Mouse (Mus musculus): ENCODE results near the gene Fuk. TPM values are rescaled to one million over a fixed set of nuclear protein-coding genes. Genes with fewer than 3 reads are reported as not detected.
A peak's percentile ranks its signal among the peaks of the same experiment; 100 is the strongest.
"Not testable (repeated sequence)": the region's sequence is repeated elsewhere in the genome, so short reads cannot be mapped to it uniquely, and the experiment has no call there.

Fuk gene
- polyA plus RNA-seq, 1 experiment from 2014 or later, result 4.5 TPM

DNA sequence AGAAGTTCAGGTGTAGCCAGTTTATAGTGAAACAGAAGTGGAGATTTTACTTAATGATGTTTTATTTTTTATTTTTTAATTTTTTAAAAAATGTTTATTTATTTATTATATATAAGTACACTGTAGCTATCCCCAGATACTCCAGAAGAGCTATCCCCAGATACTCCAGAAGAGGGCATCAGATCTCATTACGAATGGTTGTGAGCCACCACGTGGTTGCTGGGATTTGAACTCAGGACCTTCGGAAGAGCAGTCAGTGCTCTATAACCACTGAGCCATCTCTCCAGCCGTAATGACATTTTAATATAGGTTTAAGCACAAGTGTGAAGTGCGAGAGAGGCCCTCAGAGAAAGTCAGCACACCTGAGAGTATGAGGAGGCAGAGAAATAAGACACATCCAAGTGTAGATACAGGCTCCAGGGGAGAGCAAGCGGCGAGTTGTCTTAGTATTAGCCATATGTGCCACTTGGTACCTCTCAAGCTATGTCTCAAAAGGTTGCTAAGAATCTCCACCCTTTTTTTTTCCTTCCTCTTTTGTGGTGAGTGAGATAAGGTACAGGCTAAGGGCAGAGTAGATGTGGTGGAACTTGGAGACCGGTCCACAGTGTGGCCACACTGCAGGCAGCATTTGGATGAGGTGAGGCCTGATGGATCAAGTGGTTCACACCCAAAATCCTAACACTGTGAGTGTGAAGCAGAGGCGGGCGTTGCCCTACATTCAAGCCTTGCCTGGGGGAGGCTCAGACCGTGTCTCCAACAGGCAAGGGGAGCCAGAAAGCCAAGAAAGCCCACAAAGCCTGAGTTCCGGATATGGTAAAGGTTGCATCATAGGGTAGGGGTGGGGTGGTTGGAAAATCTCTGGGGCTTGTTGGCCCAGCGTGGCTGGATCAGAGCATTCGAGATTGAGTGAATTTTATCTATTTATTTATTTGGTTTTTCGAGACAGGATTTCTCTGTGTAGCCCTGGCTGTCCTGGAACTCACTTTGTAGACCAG, 9.6 kb upstream of the Fuk start:
- Histone ChIP-seq H3K4me3 (ENCODE audit: low read depth, low read length) (no peak overlapping the region), H3K36me3 (ENCODE audit: control insufficient read depth, insufficient read depth, low read length) (no peaks in the 10 kb centered on the region), H3K27ac (ENCODE audit: low read depth, low read length) (no peak overlapping the region), H3K9ac (ENCODE audit: low read depth, low read length) (no peak overlapping the region), H3K9me3 (ENCODE audit: control insufficient read depth, low read length) (no peaks in the 10 kb centered on the region), H3K27me3 (ENCODE audit: control insufficient read depth, insufficient read depth, low read length) (no peaks in the 10 kb centered on the region), H3K4me2 (replicated peaks; ENCODE audit: low read depth, low read length) (no peak overlapping the region), H3K4me1 (replicated peaks; ENCODE audit: control insufficient read depth, insufficient read depth, low read length) (no peaks in the 10 kb centered on the region)
- DNase-seq (ENCODE audit: low spot score) (no peak), ATAC-seq (ENCODE audit: low FRiP score) (no peak)
- 85% methylated on average over 15 of the region's 15 CpGs for WGBS

- not testable (repeated sequence) for H3K4me1 ChIP-seq (replicated peaks; ENCODE audit: control insufficient read depth, insufficient read depth, low read length); H3K27me3 ChIP-seq (ENCODE audit: control insufficient read depth, insufficient read depth, low read length); H3K9ac ChIP-seq (ENCODE audit: low read depth, low read length); ATAC-seq (ENCODE audit: low FRiP score); H3K36me3 ChIP-seq (ENCODE audit: control insufficient read depth, insufficient read depth, low read length); DNase-seq (ENCODE audit: low spot score); H3K4me3 ChIP-seq (ENCODE audit: low read depth, low read length); H3K4me2 ChIP-seq (replicated peaks; ENCODE audit: low read depth, low read length); H3K9me3 ChIP-seq (ENCODE audit: control insufficient read depth, low read length); H3K27ac ChIP-seq (ENCODE audit: low read depth, low read length)
Observed at GRCm38 (mm10) chr8:110909850-110910249, 7.6 kb upstream of the Fuk start.

DNA sequence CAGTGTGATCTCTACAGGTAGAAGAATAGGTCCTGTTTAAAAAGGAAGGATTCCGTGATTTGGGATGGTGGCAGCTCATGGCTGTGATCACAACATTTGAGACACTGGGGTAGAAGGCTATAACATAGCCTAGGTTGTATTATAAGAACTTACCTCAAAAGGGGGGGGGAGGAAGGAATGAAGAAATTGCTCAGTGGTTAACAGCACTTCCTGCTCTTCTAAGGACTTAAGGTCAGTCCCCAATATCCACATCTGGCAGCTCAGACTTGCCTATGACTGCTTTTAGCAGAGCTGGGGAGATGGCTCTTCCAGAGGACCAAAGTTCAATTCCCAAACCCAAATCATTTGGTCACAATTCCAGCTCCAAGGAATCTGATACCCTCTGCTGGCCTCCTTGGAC, 4.4 kb upstream of the Fuk start:
- H3K4me2 ChIP-seq (replicated peaks; ENCODE audit: low read depth, low read length), result no peak overlapping the region
- no peak overlapping the region for H3K9ac ChIP-seq (ENCODE audit: low read depth, low read length)
- H3K9me3 ChIP-seq (ENCODE audit: control insufficient read depth, low read length), result no peaks in the 10 kb centered on the region
- no peaks in the 10 kb centered on the region for H3K36me3 ChIP-seq (ENCODE audit: control insufficient read depth, insufficient read depth, low read length)
- DNase-seq (ENCODE audit: low spot score) (no peak), ATAC-seq (ENCODE audit: low FRiP score) (no peak)
- 86% methylated on average over 1 of the region's 1 CpGs for WGBS
- H3K27ac ChIP-seq (ENCODE audit: low read depth, low read length), result no peak overlapping the region
- no peaks in the 10 kb centered on the region for H3K4me1 ChIP-seq (replicated peaks; ENCODE audit: control insufficient read depth, insufficient read depth, low read length)
- H3K27me3 ChIP-seq (ENCODE audit: control insufficient read depth, insufficient read depth, low read length), result no peaks in the 10 kb centered on the region
- no peak overlapping the region for H3K4me3 ChIP-seq (ENCODE audit: low read depth, low read length)

DNA sequence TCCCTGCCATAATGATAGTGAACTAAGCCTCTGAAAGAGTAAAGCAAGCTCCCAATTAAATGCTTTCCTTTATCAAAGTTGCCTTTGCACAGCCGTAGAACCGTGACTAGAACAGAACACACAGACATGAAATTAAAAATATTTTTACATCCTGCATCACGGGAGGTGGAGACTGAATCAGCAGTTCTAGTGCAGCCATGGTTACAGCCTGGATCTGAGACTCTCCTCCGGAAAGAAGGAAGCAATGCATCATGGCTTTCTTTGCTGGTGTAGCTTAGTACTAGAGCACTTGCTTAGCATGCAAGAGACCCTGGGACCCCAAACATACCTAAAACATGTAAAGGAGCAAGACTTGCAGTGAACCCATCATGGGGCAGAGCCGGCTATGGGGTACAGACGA, 3.1 kb upstream of the Fuk start:
- no peak for DNase-seq (ENCODE audit: low spot score)
- H3K9ac ChIP-seq (ENCODE audit: low read depth, low read length), result no peak overlapping the region
- H3K4me3 ChIP-seq (ENCODE audit: low read depth, low read length), result no peak overlapping the region
- no peak for ATAC-seq (ENCODE audit: low FRiP score)
- no peaks in the 10 kb centered on the region for H3K27me3 ChIP-seq (ENCODE audit: control insufficient read depth, insufficient read depth, low read length)
- WGBS, result 90% methylated on average over 6 of the region's 6 CpGs
- H3K4me2 ChIP-seq (replicated peaks; ENCODE audit: low read depth, low read length), result no peak overlapping the region
- no peaks in the 10 kb centered on the region for H3K4me1 ChIP-seq (replicated peaks; ENCODE audit: control insufficient read depth, insufficient read depth, low read length)
- H3K27ac ChIP-seq (ENCODE audit: low read depth, low read length), result no peak overlapping the region
- no peaks in the 10 kb centered on the region for H3K9me3 ChIP-seq (ENCODE audit: control insufficient read depth, low read length)
- no peaks in the 10 kb centered on the region for H3K36me3 ChIP-seq (ENCODE audit: control insufficient read depth, insufficient read depth, low read length)

DNA sequence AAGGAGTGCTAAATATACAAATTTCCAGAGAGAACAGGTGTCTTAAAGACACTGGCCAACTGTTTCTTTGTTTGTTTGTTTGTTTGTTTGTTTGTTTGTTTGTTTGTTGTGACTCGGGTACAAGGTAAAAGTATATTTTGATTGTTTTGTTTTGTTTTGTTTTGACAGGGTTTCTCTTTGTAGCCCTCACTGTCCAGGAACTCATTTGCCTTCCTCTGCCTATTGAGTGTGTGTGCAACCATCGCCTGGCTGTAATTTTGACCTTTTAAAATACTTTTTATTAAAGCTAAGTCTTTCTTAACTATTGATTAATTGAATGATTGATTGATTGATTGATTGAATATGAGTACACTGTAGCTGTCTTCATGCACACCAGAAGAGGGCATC, 284 bp upstream of the Fuk start:
- ATAC-seq (ENCODE audit: low FRiP score), result 0 out of 2 replicates have a peak, but pooled peaks have one; percentile 12
- 64% methylated on average over 2 of the region's 2 CpGs for WGBS
- no peaks in the 10 kb centered on the region for H3K9me3 ChIP-seq (ENCODE audit: control insufficient read depth, low read length)
- no peaks in the 10 kb centered on the region for H3K4me1 ChIP-seq (replicated peaks; ENCODE audit: control insufficient read depth, insufficient read depth, low read length)
- 0 out of 2 replicates have a peak overlapping the region, but pooled peaks have one; percentile 56 for H3K4me2 ChIP-seq (replicated peaks; ENCODE audit: low read depth, low read length)
- H3K9ac ChIP-seq (ENCODE audit: low read depth, low read length), result no peak overlapping the region
- no peaks in the 10 kb centered on the region for H3K27me3 ChIP-seq (ENCODE audit: control insufficient read depth, insufficient read depth, low read length)
- no peak for DNase-seq (ENCODE audit: low spot score)
- H3K4me3 ChIP-seq (ENCODE audit: low read depth, low read length), result peak overlapping the region; percentile 82
- no peaks in the 10 kb centered on the region for H3K36me3 ChIP-seq (ENCODE audit: control insufficient read depth, insufficient read depth, low read length)
- no peak overlapping the region for H3K27ac ChIP-seq (ENCODE audit: low read depth, low read length)

DNA sequence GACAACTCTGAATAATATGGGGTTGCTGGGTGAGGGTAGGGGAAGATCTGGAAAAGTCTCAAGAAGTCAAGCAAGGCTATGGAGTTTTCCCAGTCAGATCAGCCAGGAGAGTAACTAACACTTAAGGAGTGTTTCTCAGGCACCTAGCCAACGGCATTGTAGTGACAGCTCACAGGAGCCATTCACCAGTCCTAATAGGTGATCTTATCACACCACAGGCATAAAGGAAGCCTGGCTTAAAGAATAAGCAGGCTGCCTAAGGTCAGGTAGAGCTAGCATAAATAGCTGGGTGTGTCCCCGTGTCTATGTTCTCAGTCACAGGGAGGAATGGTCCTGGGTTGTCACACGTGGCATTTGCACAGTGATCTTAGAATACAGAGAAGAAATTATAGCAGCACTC, 1.2 kb downstream of the Fuk start:
- no peak for DNase-seq (ENCODE audit: low spot score)
- no peaks in the 10 kb centered on the region for H3K36me3 ChIP-seq (ENCODE audit: control insufficient read depth, insufficient read depth, low read length)
- H3K9ac ChIP-seq (ENCODE audit: low read depth, low read length), result no peak overlapping the region
- WGBS, result 79% methylated on average over 3 of the region's 3 CpGs
- no peak overlapping the region for H3K27ac ChIP-seq (ENCODE audit: low read depth, low read length)
- H3K9me3 ChIP-seq (ENCODE audit: control insufficient read depth, low read length), result no peaks in the 10 kb centered on the region
- ATAC-seq (ENCODE audit: low FRiP score), result no peak
- H3K27me3 ChIP-seq (ENCODE audit: control insufficient read depth, insufficient read depth, low read length), result no peaks in the 10 kb centered on the region
- H3K4me3 ChIP-seq (ENCODE audit: low read depth, low read length), result no peak overlapping the region
- H3K4me1 ChIP-seq (replicated peaks; ENCODE audit: control insufficient read depth, insufficient read depth, low read length), result no peaks in the 10 kb centered on the region
- no peak overlapping the region for H3K4me2 ChIP-seq (replicated peaks; ENCODE audit: low read depth, low read length)

DNA sequence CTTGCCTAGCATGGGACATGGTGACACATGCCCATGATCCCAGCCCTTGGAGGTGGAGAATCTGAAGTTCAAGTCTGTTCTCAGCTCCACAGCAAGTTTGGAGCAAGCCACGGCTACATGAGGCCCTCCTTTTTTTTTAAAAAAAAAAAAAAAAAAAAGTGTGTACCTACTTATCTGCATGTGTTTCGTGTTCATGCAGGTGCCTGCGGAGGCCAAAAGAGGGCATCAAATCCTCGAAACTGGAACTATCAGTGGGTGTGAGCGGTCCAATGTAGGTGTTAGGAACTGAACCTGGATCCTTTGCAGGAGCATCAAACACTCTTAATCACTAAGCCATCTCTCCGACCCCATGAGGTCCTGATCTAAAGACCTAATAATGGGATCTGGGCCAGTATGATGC, 4.8 kb downstream of the Fuk start:
- no peak overlapping the region for H3K27ac ChIP-seq (ENCODE audit: low read depth, low read length)
- H3K4me1 ChIP-seq (replicated peaks; ENCODE audit: control insufficient read depth, insufficient read depth, low read length), result no peaks in the 10 kb centered on the region
- H3K36me3 ChIP-seq (ENCODE audit: control insufficient read depth, insufficient read depth, low read length), result no peaks in the 10 kb centered on the region
- H3K4me3 ChIP-seq (ENCODE audit: low read depth, low read length), result no peak overlapping the region
- H3K27me3 ChIP-seq (ENCODE audit: control insufficient read depth, insufficient read depth, low read length), result no peaks in the 10 kb centered on the region
- no peak for ATAC-seq (ENCODE audit: low FRiP score)
- 93% methylated on average over 6 of the region's 6 CpGs for WGBS
- H3K4me2 ChIP-seq (replicated peaks; ENCODE audit: low read depth, low read length), result no peak overlapping the region
- no peak for DNase-seq (ENCODE audit: low spot score)
- no peaks in the 10 kb centered on the region for H3K9me3 ChIP-seq (ENCODE audit: control insufficient read depth, low read length)
- no peak overlapping the region for H3K9ac ChIP-seq (ENCODE audit: low read depth, low read length)

- DNase-seq (ENCODE audit: low spot score), result no peak
- H3K36me3 ChIP-seq (ENCODE audit: control insufficient read depth, insufficient read depth, low read length), result no peaks in the 10 kb centered on the region
- H3K9ac ChIP-seq (ENCODE audit: low read depth, low read length), result no peak overlapping the region
- no peak overlapping the region for H3K4me2 ChIP-seq (replicated peaks; ENCODE audit: low read depth, low read length)
- H3K9me3 ChIP-seq (ENCODE audit: control insufficient read depth, low read length), result no peaks in the 10 kb centered on the region
- H3K27me3 ChIP-seq (ENCODE audit: control insufficient read depth, insufficient read depth, low read length), result no peaks in the 10 kb centered on the region
- no peak overlapping the region for H3K27ac ChIP-seq (ENCODE audit: low read depth, low read length)
- no peaks in the 10 kb centered on the region for H3K4me1 ChIP-seq (replicated peaks; ENCODE audit: control insufficient read depth, insufficient read depth, low read length)
- H3K4me3 ChIP-seq (ENCODE audit: low read depth, low read length), result no peak overlapping the region
- ATAC-seq (ENCODE audit: low FRiP score), result no peak
- 88% methylated on average over 13 of the region's 13 CpGs for WGBS
Observed at GRCm38 (mm10) chr8:110895812-110896211, 6.5 kb downstream of the Fuk start.

DNA sequence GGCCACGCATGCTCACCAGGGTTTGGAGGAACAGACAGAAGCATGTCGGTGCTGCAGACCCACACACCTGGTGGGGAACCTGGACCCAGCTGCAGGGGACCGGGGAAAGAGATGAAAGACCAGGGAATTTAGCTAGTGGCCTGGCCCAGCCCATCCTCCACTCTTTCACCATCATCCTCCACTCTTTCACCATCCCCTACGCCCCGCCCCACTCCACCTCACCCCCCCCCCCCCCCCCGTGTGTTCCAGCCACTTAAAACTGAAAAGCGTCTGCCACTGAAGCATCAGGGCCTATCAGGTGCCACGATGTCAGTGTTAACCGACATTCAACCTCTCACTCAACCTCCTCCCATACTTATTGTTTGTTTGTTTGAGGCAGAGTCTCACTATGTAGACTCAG, 7.0 kb downstream of the Fuk start:
- DNase-seq (ENCODE audit: low spot score) (no peak), ATAC-seq (ENCODE audit: low FRiP score) (no peak)
- Histone ChIP-seq H3K4me1 (replicated peaks; ENCODE audit: control insufficient read depth, insufficient read depth, low read length) (no peaks in the 10 kb centered on the region), H3K36me3 (ENCODE audit: control insufficient read depth, insufficient read depth, low read length) (no peaks in the 10 kb centered on the region), H3K27ac (ENCODE audit: low read depth, low read length) (no peak overlapping the region), H3K9ac (ENCODE audit: low read depth, low read length) (no peak overlapping the region), H3K4me3 (ENCODE audit: low read depth, low read length) (no peak overlapping the region), H3K9me3 (ENCODE audit: control insufficient read depth, low read length) (no peaks in the 10 kb centered on the region), H3K4me2 (replicated peaks; ENCODE audit: low read depth, low read length) (no peak overlapping the region), H3K27me3 (ENCODE audit: control insufficient read depth, insufficient read depth, low read length) (no peaks in the 10 kb centered on the region)
- WGBS, result 86% methylated on average over 7 of the region's 9 CpGs
